Mouse (Mus musculus) forebrain, postnatal 0 days (tissue): Measurements from ENCODE around the gene Abcc10. TPM values are rescaled to one million over a fixed set of nuclear protein-coding genes. Genes with fewer than 3 reads are reported as not detected.

Experiments used
- ATAC-seq: fragments of 200-750 bp; cut with Nextera tagmentation; 2 replicates; pipeline ENCODE4 v1.8.0; 2017; ENCODE audit warnings: mild to moderate bottlenecking, moderate library complexity
- DNase-seq: peaks from one replicate; pipeline ENCODE4 v3.0.0-alpha.2; 2015
- H3K27ac ChIP-seq: fragments of 300-500 bp; sonication (generic); 2 replicates; pipeline ENCODE4 v1.5.1; 2014; ENCODE audit warnings: low read depth, mild to moderate bottlenecking, antibody characterized with exemption, low read length, moderate library complexity, mixed read lengths
- H3K27me3 ChIP-seq: fragments of 300-500 bp; sonication (generic); 2 replicates; pipeline ENCODE4 v1.6.1; 2014; ENCODE audit warnings: mild to moderate bottlenecking, low read length, mixed read lengths; ENCODE audit not compliant: insufficient read depth
- H3K36me3 ChIP-seq: fragments of 300-500 bp; sonication (generic); 2 replicates; pipeline ENCODE4 v1.6.1; 2014; ENCODE audit warnings: mild to moderate bottlenecking, moderate library complexity; ENCODE audit not compliant: insufficient read depth
- H3K4me1 ChIP-seq: fragments of 300-500 bp; sonication (generic); 2 replicates; pipeline ENCODE4 v1.6.1; 2014; ENCODE audit warnings: antibody characterized with exemption; ENCODE audit not compliant: insufficient read depth
- H3K4me2 ChIP-seq: fragments of 300-500 bp; sonication (generic); 2 replicates; pipeline ENCODE4 v1.6.1; 2014; ENCODE audit warnings: low read depth, mild to moderate bottlenecking, moderate library complexity
- H3K4me3 ChIP-seq: fragments of 300-500 bp; sonication (generic); 2 replicates; pipeline ENCODE4 v1.5.1; 2014; ENCODE audit warnings: low read depth, low read length, mixed read lengths
- H3K9ac ChIP-seq: fragments of 300-500 bp; sonication (generic); 2 replicates; pipeline ENCODE4 v1.6.1; 2014; ENCODE audit warnings: mild to moderate bottlenecking
- H3K9me3 ChIP-seq: fragments of 300-500 bp; sonication (generic); 2 replicates; pipeline ENCODE4 v1.6.1; 2016; ENCODE audit warnings: low read length
- CTCF ChIP-seq: sonication (generic); IDR thresholded peaks from 2 replicates; pipeline ENCODE4 v1.5.1; 2016; ENCODE audit warnings: antibody characterized with exemption, control low read depth, low read depth
- WGBS: fragments of 180-500 bp; shearing (Covaris S2); extraction: QIAGEN DNeasy Blood & Tissue Kit; methylation state at CpG from one replicate; pipeline ENCODE4 v1.1.7; 2014; 5-methylcytosine and 5-hydroxymethylcytosine counted together
- polyA plus RNA-seq: library from polyadenylated mRNA; unstranded; fragments of >200 nt; fragmentation: Nextera tagmentation; extraction: Ambion mirVana; gene quantifications from 2 replicates; pipeline ENCODE4 v1.2.1, GENCODE M21; 2015
- total RNA-seq: library from RNA; depleted of rRNA; stranded (reverse); fragments of >200 nt; gene quantifications from 2 replicates; pipeline ENCODE4 v1.2.3, GENCODE M21; 2014

Abcc10 gene
- total and polyA plus RNA-seq, 2 experiments from 2014 or later, result 5.0 to 8.3 TPM

DNA sequence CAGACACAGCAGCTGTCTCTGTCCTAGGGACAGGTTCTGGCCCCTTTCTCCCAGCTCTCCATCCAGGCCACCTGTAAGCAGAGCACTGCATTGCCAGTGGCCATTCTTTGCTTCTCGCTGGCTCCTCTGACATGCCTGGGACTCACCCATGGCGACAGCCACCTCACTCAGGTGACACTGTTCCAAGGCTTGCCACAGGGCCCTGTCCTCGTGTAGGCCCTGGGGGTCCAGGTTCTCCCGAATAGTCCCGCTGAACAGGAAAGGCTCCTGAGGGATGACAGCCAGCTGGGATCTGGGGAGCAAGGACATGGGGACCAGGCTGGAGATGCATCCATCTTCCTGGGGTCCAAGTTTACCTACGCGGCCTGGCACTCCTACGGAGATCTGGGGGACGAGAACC lies 24.0 kb downstream of the Abcc10 start:
- Histone ChIP-seq H3K27me3 (no peaks in the 10 kb centered on the region), H3K27ac (no peak overlapping the region), H3K9me3 (no peaks in the 10 kb centered on the region), H3K36me3 (peaks cover 26% of the 10 kb centered on the region; the same call in 1 of the 2 replicates), H3K9ac (no peak overlapping the region), H3K4me2 (no peak overlapping the region), H3K4me3 (no peak overlapping the region), H3K4me1 (no peaks in the 10 kb centered on the region)
- ATAC-seq (no peak), DNase-seq (no peak)
- no peak for TF ChIP-seq CTCF
- WGBS, result 93% methylated on average over 9 of the region's 9 CpGs

DNA sequence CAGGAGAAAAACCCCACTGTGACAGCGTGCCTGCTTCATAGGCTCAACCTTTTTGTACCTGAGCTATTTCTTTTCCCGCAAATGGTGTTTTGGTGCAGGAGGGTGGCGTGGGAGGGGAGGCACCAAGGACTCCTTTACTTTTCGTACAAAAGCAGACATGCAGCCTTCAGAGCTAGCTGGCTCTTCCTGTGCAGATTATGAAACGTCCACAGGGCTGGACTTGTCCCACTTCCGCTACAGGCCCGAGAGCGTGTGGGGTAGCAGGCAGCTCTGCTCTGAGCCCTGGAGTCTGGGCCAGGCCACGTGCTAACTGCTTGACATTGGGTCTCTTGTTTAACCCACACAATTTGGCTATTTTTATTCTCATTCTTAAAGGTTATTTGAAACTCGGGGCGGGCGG lies 26.3 kb downstream of the Abcc10 start:
- WGBS, result 77% methylated on average over 12 of the region's 12 CpGs
- H3K4me1 ChIP-seq, result no peaks in the 10 kb centered on the region

DNA sequence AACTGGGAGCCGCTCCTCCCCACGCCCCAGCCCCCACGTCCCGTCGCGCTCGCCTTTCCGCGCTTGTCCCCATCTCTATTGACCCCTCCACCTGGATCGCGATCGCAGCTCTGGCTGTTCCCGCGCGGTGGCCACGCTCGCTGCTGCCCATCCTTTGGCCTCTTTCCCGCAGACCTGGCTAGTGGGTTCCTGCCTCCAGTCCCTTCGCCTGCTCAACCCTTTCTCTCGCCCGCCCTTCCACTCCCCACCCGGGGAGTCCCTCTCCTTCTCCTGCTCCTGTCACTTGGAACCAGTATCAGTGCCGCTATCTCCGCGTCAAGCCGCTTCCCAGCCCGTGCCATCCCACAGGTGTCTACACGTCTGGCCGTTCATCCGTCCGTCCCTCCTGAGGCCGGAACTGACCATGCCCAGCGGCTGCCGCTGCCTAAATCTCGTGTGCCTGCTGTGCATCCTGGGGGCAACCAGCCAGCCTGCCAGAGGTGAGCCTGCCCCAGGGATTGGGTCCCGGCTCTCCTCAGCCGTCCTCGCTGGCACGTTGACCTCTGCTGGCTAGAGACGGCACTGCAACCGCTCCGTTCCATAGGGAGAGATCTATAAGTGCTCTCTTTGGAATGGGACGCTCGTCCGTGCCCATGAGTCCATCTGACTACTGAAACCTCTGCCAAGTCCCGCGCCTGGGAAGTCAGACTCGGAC lies 29.8 kb downstream of the Abcc10 start:
- peak overlapping the region; percentile 91 for H3K4me2 ChIP-seq
- ATAC-seq (peak; percentile 85), DNase-seq (peak; percentile 89)
- peak overlapping the region; percentile 70 for H3K4me3 ChIP-seq
- H3K9me3 ChIP-seq, result no peaks in the 10 kb centered on the region
- no peaks in the 10 kb centered on the region for H3K4me1 ChIP-seq
- H3K36me3 ChIP-seq, result peaks cover 12% of the 10 kb centered on the region; the same call in 1 of the 2 replicates
- peak overlapping the region; percentile 77 for H3K9ac ChIP-seq
- H3K27me3 ChIP-seq, result peaks cover 9% of the 10 kb centered on the region
- peak overlapping the region; percentile 86 for H3K27ac ChIP-seq
- WGBS, result 4% methylated on average over 41 of the region's 48 CpGs
- peak; percentile 88 for TF ChIP-seq CTCF

More for the DNA sequence above, 26.3 kb downstream of the Abcc10 start:
- DNase-seq (no peak), ATAC-seq (no peak)
- H3K27me3 ChIP-seq, result no peaks in the 10 kb centered on the region
- H3K4me3 ChIP-seq, result no peak overlapping the region
- no peak overlapping the region for H3K9ac ChIP-seq
- H3K9me3 ChIP-seq, result no peaks in the 10 kb centered on the region
- TF ChIP-seq CTCF, result no peak
- no peak overlapping the region for H3K4me2 ChIP-seq
- no peak overlapping the region for H3K27ac ChIP-seq
- H3K36me3 ChIP-seq, result peaks cover 26% of the 10 kb centered on the region; the same call in 1 of the 2 replicates

DNA sequence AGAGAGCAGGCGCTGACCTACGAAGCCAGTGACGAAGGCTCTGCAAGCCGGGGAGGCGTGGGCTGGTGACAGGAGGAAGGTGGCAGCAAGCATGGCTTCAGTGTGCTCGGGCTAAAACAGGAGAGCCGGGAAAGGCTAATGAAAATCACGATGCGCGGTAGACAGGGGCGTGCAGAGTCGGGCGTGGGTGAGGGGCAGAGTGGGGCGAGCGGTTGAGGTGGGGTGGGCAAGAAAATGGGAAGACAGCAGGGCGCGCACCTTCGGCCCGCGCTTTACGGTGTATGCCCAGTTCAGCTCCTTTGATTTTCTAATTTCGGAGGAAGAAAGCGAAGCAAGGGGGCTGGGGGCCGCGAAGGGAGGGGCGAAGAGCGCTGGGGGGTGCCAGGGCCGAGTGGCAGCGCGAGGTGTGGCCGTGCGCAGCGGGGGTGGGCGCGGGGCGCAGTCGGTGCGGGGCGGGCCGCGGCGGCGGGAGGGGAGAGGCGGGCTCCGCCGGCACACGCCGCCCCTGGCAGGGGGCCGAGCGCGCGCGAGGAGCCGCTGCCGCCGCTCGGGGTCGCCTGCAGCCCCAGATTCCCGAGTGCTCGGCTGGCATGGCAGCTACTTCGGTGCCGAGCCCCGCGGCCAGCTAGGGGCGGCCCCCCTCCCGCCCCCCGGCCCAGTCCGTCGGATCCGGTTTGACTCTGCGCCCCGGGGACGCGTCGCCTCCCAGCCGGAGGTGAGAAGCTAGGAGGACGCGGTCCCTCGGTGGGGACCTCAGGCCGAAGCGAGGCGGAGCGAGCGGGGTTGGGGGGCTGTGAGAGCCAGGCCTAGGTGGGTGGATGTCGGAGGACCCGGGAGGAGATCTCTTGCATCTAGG lies 30.6 kb downstream of the Abcc10 start, which contains the start of gene Dlk2:
Gene Dlk2, plus strand, starts transcription at position 58 of the 856 bp plus-strand sequence.
- peaks cover 9% of the 10 kb centered on the region for H3K27me3 ChIP-seq
- no peaks in the 10 kb centered on the region for H3K4me1 ChIP-seq
- peak within 1 kb of the TSS; percentile 91 for H3K4me2 ChIP-seq
- 2% methylated on average over 53 of the region's 86 CpGs for WGBS
- peak within 1 kb of the TSS; percentile 86 for H3K27ac ChIP-seq
- DNase-seq (peak; percentile 74), ATAC-seq (peak; percentile 64)
- no peak for TF ChIP-seq CTCF
- H3K9ac ChIP-seq, result peak within 1 kb of the TSS; percentile 77
- H3K36me3 ChIP-seq, result peaks cover 7% of the 10 kb centered on the region; the same call in 1 of the 2 replicates
- H3K9me3 ChIP-seq, result no peaks in the 10 kb centered on the region
- H3K4me3 ChIP-seq, result peak within 1 kb of the TSS; percentile 70

DNA sequence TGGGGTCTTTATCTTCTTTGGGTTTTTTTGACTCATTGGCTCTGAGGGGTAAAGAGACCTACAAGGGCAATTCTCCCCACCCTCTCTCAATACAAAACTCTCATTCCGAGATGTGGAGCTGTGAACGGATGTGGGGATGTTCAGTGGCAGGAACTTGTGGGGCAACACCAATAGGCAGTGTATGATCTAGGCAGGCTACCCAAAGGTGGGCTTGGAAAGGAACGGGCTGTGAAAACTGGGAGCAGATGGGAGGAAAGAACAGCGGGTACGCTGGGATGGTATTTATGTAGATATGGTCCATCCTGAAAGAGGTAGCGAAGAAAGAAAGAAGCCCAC lies 31.2 kb downstream of the Abcc10 start:
- H3K9ac ChIP-seq, result peak overlapping the region; percentile 77
- peaks cover 9% of the 10 kb centered on the region for H3K27me3 ChIP-seq
- H3K4me2 ChIP-seq, result peak overlapping the region; percentile 91
- WGBS, result 8% methylated on average over 6 of the region's 6 CpGs
- peaks cover under 1% of the 10 kb centered on the region; the same call in 1 of the 2 replicates for H3K36me3 ChIP-seq
- ATAC-seq (no peak), DNase-seq (no peak)
- H3K4me3 ChIP-seq, result peak overlapping the region; percentile 70
- no peak for TF ChIP-seq CTCF
- peak overlapping the region; percentile 86 for H3K27ac ChIP-seq
- H3K9me3 ChIP-seq, result no peaks in the 10 kb centered on the region
- H3K4me1 ChIP-seq, result no peaks in the 10 kb centered on the region

DNA sequence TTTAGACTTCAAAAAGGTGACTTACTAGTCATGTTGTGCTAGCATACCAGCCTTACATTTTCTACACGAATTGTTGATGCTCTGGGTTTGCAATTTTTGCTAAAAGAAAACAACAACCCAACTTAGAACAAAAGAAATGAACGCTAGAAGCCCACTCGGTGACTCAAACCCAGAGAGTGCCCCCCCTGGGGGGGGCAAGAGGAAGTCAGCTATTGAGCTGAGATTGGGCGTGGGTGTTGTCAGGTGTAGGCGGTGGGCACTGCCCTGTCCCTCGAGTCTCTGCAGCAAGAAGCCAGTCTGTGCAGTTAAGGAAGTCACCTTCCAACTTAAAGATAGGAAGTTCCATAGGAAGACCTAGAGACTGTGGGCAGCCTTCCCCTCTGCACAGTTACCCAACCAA lies 31.6 kb downstream of the Abcc10 start:
- H3K27me3 ChIP-seq, result peaks cover 9% of the 10 kb centered on the region
- DNase-seq (no peak), ATAC-seq (no peak)
- TF ChIP-seq CTCF, result no peak
- peak overlapping the region; percentile 70; the same call in 1 of the 2 replicates for H3K4me3 ChIP-seq
- peak overlapping the region; percentile 86; the same call in 1 of the 2 replicates for H3K27ac ChIP-seq
- H3K4me1 ChIP-seq, result no peaks in the 10 kb centered on the region
- H3K4me2 ChIP-seq, result peak overlapping the region; percentile 91
- WGBS, result 45% methylated on average over 6 of the region's 6 CpGs
- H3K9ac ChIP-seq, result no peak overlapping the region
- no peaks in the 10 kb centered on the region for H3K36me3 ChIP-seq
- no peaks in the 10 kb centered on the region for H3K9me3 ChIP-seq

DNA sequence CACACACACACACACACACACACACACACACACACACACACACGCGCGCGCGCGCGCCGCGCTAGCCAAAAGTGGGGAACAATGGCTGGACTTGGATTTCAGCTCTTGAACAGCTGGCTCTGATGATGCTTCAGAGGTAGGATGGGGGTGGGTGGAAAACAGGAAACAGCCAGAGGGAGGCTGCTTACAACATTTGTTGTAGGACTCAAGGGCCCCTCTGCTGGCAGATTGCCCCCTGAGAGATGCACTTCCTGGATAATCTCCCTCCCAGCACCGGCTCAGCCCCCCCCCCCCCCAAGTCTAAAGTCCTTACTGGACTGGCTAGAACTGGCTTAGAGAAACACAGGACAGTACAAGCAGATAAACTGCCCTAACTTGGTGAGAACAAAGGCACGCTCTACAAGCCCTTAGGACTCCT lies 40.5 kb downstream of the Abcc10 start:
- H3K4me2 ChIP-seq, result no peak overlapping the region
- no peaks in the 10 kb centered on the region for H3K9me3 ChIP-seq
- H3K9ac ChIP-seq, result no peak overlapping the region
- no peaks in the 10 kb centered on the region for H3K27me3 ChIP-seq
- H3K4me3 ChIP-seq, result no peak overlapping the region
- no peak for ATAC-seq
- H3K36me3 ChIP-seq, result no peaks in the 10 kb centered on the region
- DNase-seq, result no peak
- TF ChIP-seq CTCF, result no peak
- WGBS, result 45% methylated on average over 11 of the region's 11 CpGs
- H3K4me1 ChIP-seq, result no peaks in the 10 kb centered on the region
- no peak overlapping the region for H3K27ac ChIP-seq
